Mouse (Mus musculus) cerebellum, adult 9-10 months (tissue): ENCODE results near the gene Ifit2.
A peak's percentile ranks its signal among the peaks of the same experiment; 100 is the strongest.

Experiments used
- DNase-seq: peaks from one replicate; pipeline ENCODE4 v3.0.0; 2022

Ifit2 gene

GRCm38 (mm10) chr19:34550534-34551223, at the start of gene Ifit2:
TSS of gene Ifit2 (plus strand) at chr19:34550694.
- DNase-seq = peak; percentile 55

- peak; percentile 56 for DNase-seq
These were observed 49.7 kb upstream of the Ifit2 start for GRCm38 (mm10) chr19:34500763-34501162.

DNA sequence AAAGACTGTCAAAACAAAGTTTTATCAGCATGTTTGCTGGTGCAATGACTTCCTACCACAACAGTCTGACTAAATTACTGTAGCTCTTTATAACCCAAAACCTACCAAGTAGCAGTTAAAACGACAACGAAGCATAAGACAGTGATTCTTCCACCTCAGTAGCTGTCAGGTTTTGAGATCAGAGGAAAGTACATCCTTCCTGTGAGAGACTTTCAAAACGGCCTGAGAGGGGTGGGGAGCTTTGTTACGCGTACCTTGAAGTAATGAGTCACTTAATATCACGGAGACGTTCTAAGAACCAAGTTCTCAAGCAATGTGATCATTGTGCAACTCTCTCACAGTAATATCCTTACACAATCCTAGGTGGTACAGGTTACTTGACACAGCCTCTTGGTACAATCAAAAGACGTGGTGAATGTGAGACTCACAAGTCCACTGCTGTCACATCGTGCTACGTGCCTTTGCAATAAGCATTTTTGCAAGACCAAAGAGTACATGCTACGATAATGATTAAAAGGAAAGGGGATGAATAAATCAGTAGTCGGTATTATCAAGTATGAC, 45.3 kb upstream of the Ifit2 start:
- no peak for DNase-seq

DNA sequence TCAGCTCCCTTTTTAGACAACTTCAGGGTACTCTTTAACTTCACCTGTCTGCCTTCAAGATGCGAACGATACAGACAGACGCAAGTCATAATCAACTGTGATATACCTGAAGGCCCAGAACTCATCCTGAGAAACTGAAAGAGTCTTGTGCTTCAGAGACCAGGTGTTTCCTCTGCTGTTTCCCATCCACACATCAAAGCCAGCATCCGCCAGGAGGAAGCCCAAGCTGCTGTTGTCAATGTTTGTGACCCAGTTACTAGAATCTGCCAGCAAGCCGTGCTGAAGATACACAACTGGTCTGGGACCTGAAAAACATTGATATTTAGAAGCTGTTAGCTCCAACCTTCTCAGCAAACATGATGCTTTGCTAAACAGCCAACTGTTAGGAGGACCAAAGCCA, 39.8 kb upstream of the Ifit2 start:
- no peak for DNase-seq

- DNase-seq = no peak
These were observed 39.0 kb upstream of the Ifit2 start for GRCm38 (mm10) chr19:34511528-34511927.

DNA sequence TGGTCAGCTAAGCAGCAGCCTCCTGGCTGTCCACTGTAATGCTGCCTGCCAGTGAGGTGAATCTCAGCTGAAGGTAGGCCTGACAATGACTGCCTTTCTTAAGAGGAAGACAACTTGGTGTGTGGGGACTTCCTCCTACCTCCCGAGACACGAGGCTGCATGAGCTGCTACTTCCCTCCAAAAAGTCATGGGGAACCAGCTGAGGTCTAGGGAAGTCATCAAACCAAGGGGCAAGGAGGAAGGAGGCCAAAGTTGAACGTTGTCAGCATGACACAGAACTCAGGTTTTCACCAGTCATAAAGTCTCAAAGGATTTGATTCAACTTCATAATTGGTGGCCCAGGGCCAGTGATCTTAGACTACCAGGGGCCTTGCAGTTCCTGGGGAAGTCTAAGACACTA, 34.8 kb upstream of the Ifit2 start:
- no peak for DNase-seq

DNA sequence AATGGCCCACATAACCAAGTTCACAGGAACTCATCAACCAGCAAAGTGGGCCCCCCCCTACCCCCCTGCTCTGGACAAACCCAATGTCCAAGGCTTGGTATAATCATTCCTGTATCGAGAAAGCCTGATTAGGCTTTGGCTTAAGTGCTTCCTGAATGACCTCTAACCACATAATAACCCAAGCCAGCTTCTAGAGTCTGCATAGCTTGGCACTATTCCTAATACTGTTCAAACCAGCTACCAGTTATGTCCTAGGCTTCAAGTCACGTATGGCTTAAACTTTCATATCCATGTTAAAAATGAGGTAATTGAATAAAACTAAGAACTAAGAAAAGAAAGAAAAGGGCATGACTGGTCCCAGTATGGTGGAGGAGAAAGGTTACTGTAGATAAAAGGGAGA, 34.1 kb upstream of the Ifit2 start:
- no peak for DNase-seq

GRCm38 (mm10) chr19:34517197-34517596, 33.3 kb upstream of the Ifit2 start:
- DNase-seq = no peak

- DNase-seq = no peak
These were observed 32.5 kb upstream of the Ifit2 start for GRCm38 (mm10) chr19:34517812-34518594.

- no peak for DNase-seq
These were observed 31.7 kb upstream of the Ifit2 start for GRCm38 (mm10) chr19:34518786-34519185.

DNA sequence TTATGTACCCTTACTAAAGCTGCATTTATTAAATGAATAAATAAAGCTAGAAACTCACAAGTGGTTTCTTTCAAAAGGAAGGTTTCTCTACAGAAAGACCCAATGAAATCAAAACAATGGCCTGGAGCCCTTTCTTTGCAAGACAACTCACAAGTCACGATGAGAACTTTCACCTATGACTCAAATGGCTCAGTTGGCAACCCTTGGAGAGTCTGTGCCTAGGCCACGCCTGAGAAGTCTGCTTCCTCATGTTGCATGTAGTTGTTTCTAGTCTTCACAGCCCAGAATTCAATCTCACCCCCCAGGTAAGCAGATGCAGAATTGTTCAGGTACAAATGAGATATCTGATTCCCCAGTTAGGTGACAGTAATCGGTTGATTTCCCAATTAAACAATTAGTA, 30.8 kb upstream of the Ifit2 start:
- DNase-seq = no peak

GRCm38 (mm10) chr19:34520051-34520450, 30.4 kb upstream of the Ifit2 start:
- DNase-seq = no peak

DNA sequence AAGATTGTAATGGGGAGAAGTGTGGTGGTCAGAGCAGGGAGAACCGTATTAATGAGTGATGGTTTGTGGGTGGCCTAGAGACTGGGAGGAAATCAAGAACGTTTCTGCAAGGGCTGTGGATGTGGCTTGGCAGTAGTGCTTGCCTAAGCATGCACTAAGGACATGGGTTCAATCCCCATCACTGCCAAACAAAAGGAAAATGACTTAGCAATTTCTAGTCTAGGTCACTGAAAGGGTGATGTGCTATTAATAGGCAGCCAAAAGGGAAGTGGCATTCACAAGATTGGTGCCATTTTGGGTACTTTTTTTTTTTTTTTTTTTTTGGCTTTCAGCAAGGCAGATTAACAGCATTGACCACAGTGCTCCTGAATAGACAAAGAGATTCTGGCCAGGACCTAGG, 29.1 kb upstream of the Ifit2 start:
- DNase-seq = no peak

GRCm38 (mm10) chr19:34521978-34522377, 28.5 kb upstream of the Ifit2 start:
- no peak for DNase-seq

DNA sequence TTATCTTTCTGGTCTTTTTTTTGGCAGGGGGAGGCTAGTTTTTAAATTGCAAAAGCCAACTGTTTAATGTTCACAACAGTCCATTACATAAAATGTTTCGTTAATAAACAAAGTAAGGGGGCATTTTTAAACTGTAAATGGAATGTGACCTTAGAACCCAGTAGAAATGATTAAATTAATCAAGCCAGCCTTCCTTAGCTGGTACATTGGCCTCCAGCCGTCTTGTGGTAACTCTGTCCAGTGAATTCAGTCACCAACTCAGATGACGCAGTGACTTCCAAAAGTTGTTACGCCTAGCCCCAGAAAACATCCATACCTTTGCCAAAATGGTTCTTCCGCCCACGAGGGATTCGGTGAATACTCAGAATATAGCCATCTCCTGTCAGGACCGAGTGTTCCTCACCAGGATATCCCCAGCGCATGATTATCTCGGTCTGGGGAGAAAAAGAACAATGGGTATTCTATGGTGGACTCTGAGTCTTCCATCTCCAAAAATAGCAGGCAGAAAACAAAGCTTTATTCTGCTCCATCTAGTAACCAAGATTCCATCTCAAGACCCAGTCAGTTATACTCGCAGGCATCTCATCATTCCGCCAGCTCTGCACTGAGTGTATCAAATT, 27.3 kb upstream of the Ifit2 start:
- no peak for DNase-seq

GRCm38 (mm10) chr19:34524646-34525045, 25.8 kb upstream of the Ifit2 start:
- DNase-seq = no peak

GRCm38 (mm10) chr19:34526321-34526923, 24.1 kb upstream of the Ifit2 start:
- no peak for DNase-seq

DNA sequence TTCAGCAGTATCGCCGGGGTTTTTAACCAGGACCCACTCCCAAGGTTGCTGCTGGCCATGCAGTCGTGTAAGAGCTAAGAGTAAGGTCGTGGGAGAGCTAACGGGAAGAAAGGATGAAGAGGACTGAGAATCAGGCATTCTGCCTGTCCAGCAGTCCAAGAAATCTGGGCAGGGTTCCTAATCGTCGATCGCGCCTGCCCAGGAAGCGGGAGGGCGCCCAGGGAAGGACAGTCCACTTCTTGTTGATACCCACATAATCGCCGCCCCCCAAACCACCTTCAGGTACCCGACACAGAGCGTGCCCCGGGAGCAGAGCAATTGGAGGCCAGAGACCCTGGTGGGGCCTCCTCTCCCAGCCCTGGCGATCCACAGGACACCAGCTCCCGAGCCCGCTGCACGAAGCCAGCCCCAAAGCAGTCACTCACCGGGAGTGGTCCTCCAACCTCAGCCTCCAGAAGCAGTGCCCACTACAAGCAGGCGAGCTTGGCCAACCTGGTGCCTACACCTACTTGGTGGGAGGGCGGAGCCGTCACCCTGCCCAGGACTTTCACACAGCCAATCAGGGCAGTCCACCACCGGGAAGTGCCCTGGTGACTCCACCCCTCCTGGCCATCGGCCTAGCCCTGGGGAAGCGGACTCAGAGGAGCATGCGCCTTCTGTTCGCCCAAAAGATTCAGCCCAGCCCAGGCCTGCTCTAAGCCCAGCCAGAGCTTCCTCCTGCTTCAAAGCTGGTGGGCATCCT, 23.4 kb upstream of the Ifit2 start, which contains the start of gene Lipa:
Gene Lipa (minus strand): TSS at position 534 of the 742 bp plus-strand sequence.
- peak; percentile 96 for DNase-seq

GRCm38 (mm10) chr19:34532061-34532751, 18.3 kb upstream of the Ifit2 start:
- DNase-seq = no peak

DNA sequence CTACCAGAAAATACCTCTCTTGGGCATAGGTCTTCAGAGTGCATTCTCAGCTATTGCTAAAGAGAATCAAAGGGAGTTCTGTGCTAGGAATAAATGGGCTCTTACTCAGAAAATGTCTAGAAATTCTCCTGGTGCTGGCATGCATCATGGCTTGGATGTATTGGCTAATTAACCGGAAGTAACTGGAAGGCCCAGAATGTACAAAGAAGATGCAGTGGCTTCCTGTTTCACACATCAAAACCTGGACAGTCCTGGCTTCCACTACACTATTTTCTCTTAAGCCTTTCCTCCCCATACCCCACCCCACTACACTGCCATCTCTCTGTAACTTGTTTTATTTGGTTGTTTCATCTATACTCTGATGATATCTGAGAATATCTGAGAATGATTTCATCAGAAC, 11.1 kb upstream of the Ifit2 start:
- DNase-seq = no peak

DNA sequence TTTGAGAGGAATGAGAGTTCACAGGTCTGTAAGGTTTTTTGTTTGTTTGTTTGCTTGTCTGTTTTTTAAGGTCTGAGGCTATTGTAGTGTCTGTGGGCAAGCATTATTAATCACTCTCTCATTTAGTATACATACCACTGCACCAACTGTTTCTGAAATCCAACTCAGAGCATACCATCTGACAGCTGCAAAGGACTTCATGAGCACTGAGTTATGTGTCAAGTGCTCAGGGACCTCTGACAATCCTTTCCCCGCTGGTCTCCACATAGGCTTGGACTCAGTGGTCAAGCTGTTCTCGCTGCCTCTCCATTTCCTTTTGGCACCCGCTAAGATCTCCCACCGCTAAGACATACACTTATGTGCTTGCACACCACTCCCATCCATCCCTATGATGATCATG, 4.3 kb upstream of the Ifit2 start:
- no peak for DNase-seq

DNA sequence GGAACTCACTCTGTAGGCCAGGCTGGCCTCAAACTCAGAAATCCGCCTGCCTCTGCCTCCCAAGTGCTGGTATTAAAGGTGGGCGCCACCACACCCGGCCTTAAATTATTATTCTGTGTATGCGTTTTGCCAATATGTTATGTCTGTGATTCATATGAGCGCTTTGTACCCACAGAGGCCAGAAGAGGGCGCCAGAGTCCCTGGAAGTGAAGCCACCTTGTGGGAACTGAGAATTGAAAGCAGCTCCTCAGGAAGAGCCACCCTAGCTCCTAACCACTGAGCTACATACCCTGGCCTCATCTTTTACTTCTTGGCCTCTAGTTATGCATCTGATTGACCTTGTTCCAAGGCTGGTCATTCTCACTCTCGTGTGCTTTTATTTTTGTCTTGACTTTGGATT, 2.5 kb upstream of the Ifit2 start:
- DNase-seq = peak; percentile 49
